Mouse (Mus musculus) liver, postnatal 0 days (tissue): ENCODE measurements around the gene Zfp81.

Experiments
- CTCF ChIP-seq: sonication (generic); IDR thresholded peaks from 2 replicates; pipeline ENCODE4 v1.5.1; 2016; ENCODE audit warnings: antibody characterized with exemption, low read depth
- EP300 ChIP-seq: IDR thresholded peaks from 2 replicates; pipeline ENCODE4 v1.6.1; 2016; ENCODE audit warnings: antibody characterized with exemption, low read depth, mild to moderate bottlenecking

GRCm38 (mm10) chr17:33385705-33386104 lies 27.0 kb upstream of the Zfp81 start:
- TF ChIP-seq CTCF (no peak), EP300 (no peak)
